Mouse (Mus musculus) MEL (cell line): ENCODE results near the gene Psmb5. TPM values are rescaled to one million over a fixed set of nuclear protein-coding genes. Genes with fewer than 3 reads are reported as not detected.

ENCODE experiments used
- DNase-seq: peaks from one replicate; pipeline ENCODE4 v3.0.0; 2011; ENCODE audit warnings: low read depth, low spot score
- H3K27ac ChIP-seq: 2 replicates; pipeline ENCODE4 v1.5.1; 2012; ENCODE audit warnings: low read depth, mild to moderate bottlenecking, control low read depth, low read length, moderate library complexity; ENCODE audit not compliant: control insufficient read depth
- H3K27me3 ChIP-seq, 2 experiments: fragments of 150-350 bp in 1 of 2; sonication (generic) in 1 of 2; 2 replicates each; pipeline ENCODE4 v1.6.1; 2012; ENCODE audit warnings: low read length in 2 of 2, mild to moderate bottlenecking in 2 of 2, improper control_type of control experiment in 1 of 2, moderate library complexity in 1 of 2; ENCODE audit not compliant: insufficient read depth in 2 of 2, control insufficient read depth in 1 of 2
- H3K36me3 ChIP-seq, 2 experiments: 2 replicates each; pipeline ENCODE4 v1.6.1; 2012 to 2014; ENCODE audit warnings: low read length in 2 of 2, improper control_type of control experiment in 1 of 2, inconsistent platforms in 1 of 2, mild to moderate bottlenecking in 1 of 2; ENCODE audit not compliant: insufficient read depth in 2 of 2, control insufficient read depth in 1 of 2
- H3K4me1 ChIP-seq, 2 experiments: fragments of 150-350 bp in 1 of 2; sonication (generic) in 1 of 2; 2 replicates each; pipeline ENCODE4 v1.6.1; 2012; ENCODE audit warnings: low read length in 2 of 2, improper control_type of control experiment in 1 of 2, mild to moderate bottlenecking in 1 of 2; ENCODE audit not compliant: insufficient read depth in 2 of 2, control insufficient read depth in 1 of 2
- H3K4me3 ChIP-seq, 2 experiments: fragments of 150-350 bp in 1 of 2; sonication (generic) in 1 of 2; 2 replicates each; pipeline ENCODE4 v1.5.1; 2012; ENCODE audit warnings: low read depth in 2 of 2, low read length in 2 of 2, mild to moderate bottlenecking in 2 of 2, moderate library complexity in 2 of 2, control low read depth in 1 of 2, improper control_type of control experiment in 1 of 2; ENCODE audit not compliant: control insufficient read depth in 1 of 2, insufficient read depth in 1 of 2
- H3K79me2 ChIP-seq: 2 replicates; pipeline ENCODE4 v1.6.1; 2012; ENCODE audit warnings: mild to moderate bottlenecking, low read length, moderate library complexity; ENCODE audit not compliant: control insufficient read depth, poor library complexity, insufficient read depth
- H3K9ac ChIP-seq: 2 replicates; pipeline ENCODE4 v1.6.1; 2012; ENCODE audit warnings: low read depth, mild to moderate bottlenecking, control low read depth, low read length, moderate library complexity; ENCODE audit not compliant: control insufficient read depth, poor library complexity, severe bottlenecking
- H3K9me3 ChIP-seq: fragments of 150-350 bp; sonication (generic); replicated peaks from 2 replicates; pipeline ENCODE4 v1.6.1; 2012; ENCODE audit warnings: mild to moderate bottlenecking, low read length, improper control_type of control experiment, moderate library complexity; ENCODE audit not compliant: insufficient read depth
- BHLHE40 ChIP-seq: IDR thresholded peaks from 2 replicates; pipeline ENCODE4 v1.6.1; 2012; ENCODE audit warnings: low read depth, mild to moderate bottlenecking, inconsistent platforms, low read length, improper control_type of control experiment, borderline replicate concordance
- CHD2 ChIP-seq: IDR thresholded peaks from 2 replicates; pipeline ENCODE4 v1.6.1; 2011; ENCODE audit warnings: low read length, improper control_type of control experiment
- CTCF ChIP-seq, 3 experiments: IDR thresholded peaks in 2 of 3; conservative IDR thresholded peaks in 1 of 3; 2 replicates each; pipeline ENCODE4 v1.5.1; 2011 to 2012; ENCODE audit warnings: low read length in 3 of 3, low read depth in 2 of 3, mild to moderate bottlenecking in 2 of 3, improper control_type of control experiment in 1 of 3, inconsistent platforms in 1 of 3, mixed read lengths in 1 of 3, moderate library complexity in 1 of 3; ENCODE audit not compliant: control insufficient read depth in 1 of 3, insufficient read depth in 1 of 3, poor library complexity in 1 of 3, severe bottlenecking in 1 of 3
- E2F4 ChIP-seq: IDR thresholded peaks from 2 replicates; pipeline ENCODE4 v1.6.1; 2011; ENCODE audit warnings: low read depth, low read length, improper control_type of control experiment, borderline replicate concordance
- EP300 ChIP-seq, 2 experiments: IDR thresholded peaks; 2 replicates each; pipeline ENCODE4 v1.6.1; 2011; ENCODE audit warnings: improper control_type of control experiment in 2 of 2, low read length in 2 of 2, low read depth in 1 of 2, mild to moderate bottlenecking in 1 of 2
- ETS1 ChIP-seq: IDR thresholded peaks from 2 replicates; pipeline ENCODE4 v1.6.1; 2012; ENCODE audit warnings: low read depth, mild to moderate bottlenecking, inconsistent platforms, low read length, improper control_type of control experiment, moderate library complexity
- GATA1 ChIP-seq: IDR thresholded peaks from 2 replicates; pipeline ENCODE4 v1.6.1; 2011; ENCODE audit warnings: low read depth, low read length, improper control_type of control experiment
- HCFC1 ChIP-seq: IDR thresholded peaks from 2 replicates; pipeline ENCODE4 v1.6.1; 2012; ENCODE audit warnings: low read depth, mild to moderate bottlenecking, inconsistent platforms, low read length, improper control_type of control experiment, moderate library complexity
- MAZ ChIP-seq: IDR thresholded peaks from 2 replicates; pipeline ENCODE4 v1.6.1; 2012; ENCODE audit warnings: low read depth, mild to moderate bottlenecking, inconsistent platforms, low read length, improper control_type of control experiment
- MYB ChIP-seq: IDR thresholded peaks from 2 replicates; pipeline ENCODE4 v1.6.1; 2011; ENCODE audit warnings: mild to moderate bottlenecking, low read depth, low read length, improper control_type of control experiment
- MYC ChIP-seq: IDR thresholded peaks from 2 replicates; pipeline ENCODE4 v1.6.1; 2011; ENCODE audit warnings: low read depth, mild to moderate bottlenecking, low read length, improper control_type of control experiment, moderate library complexity
- NELFE ChIP-seq: IDR thresholded peaks from 2 replicates; pipeline ENCODE4 v1.6.1; 2011; ENCODE audit warnings: low read depth, low read length, improper control_type of control experiment
- POLR2AphosphoS2 ChIP-seq: IDR thresholded peaks from 2 replicates; pipeline ENCODE4 v1.6.1; 2011; ENCODE audit warnings: low read length, improper control_type of control experiment
- POLR2AphosphoS5 ChIP-seq: IDR thresholded peaks from 2 replicates; pipeline ENCODE4 v1.6.1; 2012; ENCODE audit warnings: low read depth, borderline replicate concordance, mild to moderate bottlenecking, inconsistent platforms, low read length, moderate library complexity, mixed read lengths
- RCOR1 ChIP-seq: IDR thresholded peaks from 2 replicates; pipeline ENCODE4 v1.6.1; 2012; ENCODE audit warnings: low read depth, mild to moderate bottlenecking, inconsistent platforms, low read length, improper control_type of control experiment
- SIN3A ChIP-seq: IDR thresholded peaks from 2 replicates; pipeline ENCODE4 v1.6.1; 2012; ENCODE audit warnings: low read length, improper control_type of control experiment, inconsistent platforms
- SMC3 ChIP-seq: IDR thresholded peaks from 2 replicates; pipeline ENCODE4 v1.6.1; 2011; ENCODE audit warnings: low read depth, low read length, improper control_type of control experiment
- TAL1 ChIP-seq: IDR thresholded peaks from 2 replicates; pipeline ENCODE4 v1.6.1; 2012; ENCODE audit warnings: mild to moderate bottlenecking, inconsistent platforms, low read length, moderate library complexity, mixed read lengths
- TBP ChIP-seq: IDR thresholded peaks from 2 replicates; pipeline ENCODE4 v1.8.0; 2011; ENCODE audit warnings: low read depth, low read length, improper control_type of control experiment
- TCF12 ChIP-seq: IDR thresholded peaks from 2 replicates; pipeline ENCODE4 v1.6.1; 2014; ENCODE audit warnings: low read depth, mild to moderate bottlenecking, inconsistent platforms, low read length, improper control_type of control experiment, moderate library complexity
- USF1 ChIP-seq: IDR thresholded peaks from 2 replicates; pipeline ENCODE4 v1.6.1; 2014; ENCODE audit warnings: low read depth, mild to moderate bottlenecking, inconsistent platforms, low read length, improper control_type of control experiment, moderate library complexity
- USF2 ChIP-seq, 2 experiments: IDR thresholded peaks; 2 replicates each; pipeline ENCODE4 v1.6.1; 2011 to 2012; ENCODE audit warnings: improper control_type of control experiment in 2 of 2, low read length in 2 of 2, borderline replicate concordance in 1 of 2, inconsistent platforms in 1 of 2, low read depth in 1 of 2, mild to moderate bottlenecking in 1 of 2; ENCODE audit not compliant: insufficient read depth in 1 of 2
- ZKSCAN1 ChIP-seq: IDR thresholded peaks from 2 replicates; pipeline ENCODE4 v1.6.1; 2012; ENCODE audit warnings: low read depth, mild to moderate bottlenecking, inconsistent platforms, low read length, improper control_type of control experiment, moderate library complexity
- ZMIZ1 ChIP-seq: IDR thresholded peaks from 2 replicates; pipeline ENCODE4 v1.6.1; 2012; ENCODE audit warnings: low read depth, mild to moderate bottlenecking, inconsistent platforms, low read length, improper control_type of control experiment, moderate library complexity
- ZNF384 ChIP-seq: IDR thresholded peaks from 2 replicates; pipeline ENCODE4 v1.6.1; 2012; ENCODE audit warnings: low read depth, mild to moderate bottlenecking, inconsistent platforms, low read length, improper control_type of control experiment
- polyA plus RNA-seq, 2 experiments: library from polyadenylated mRNA; stranded (reverse) in 1 of 2; unstranded in 1 of 2; fragments of >175 nt in 1 of 2; fragments of >200 nt in 1 of 2; gene quantifications; 2 replicates each; pipeline versions ENCODE4 v1.2.1 to v1.2.4; 2012; ENCODE audit warnings: low replicate concordance in 2 of 2, low read depth in 1 of 2; ENCODE audit not compliant: insufficient read length in 2 of 2, insufficient read depth in 1 of 2, missing spikeins in 1 of 2
- total RNA-seq: library from RNA; depleted of rRNA; stranded (reverse); fragments of 300-350 nt; gene quantifications from 2 replicates; pipeline ENCODE4 v1.2.3, GENCODE M21; 2012

The Psmb5 gene
- total and polyA plus RNA-seq, 3 experiments = 305 to 546 (median 318) TPM

GRCm38 (mm10) chr14:54623334-54623733 is 5.5 kb upstream of the Psmb5 start:
- H3K27ac ChIP-seq = no peak overlapping the region
- no peaks in the 10 kb centered on the region for H3K27me3 ChIP-seq
- no peak for TF ChIP-seq ZNF384
- 0 out of 2 replicates have a peak, but pooled peaks have one; percentile 36 for TF ChIP-seq HCFC1
- TF ChIP-seq USF1 = 0 out of 2 replicates have a peak, but pooled peaks have one; percentile 13
- peak; percentile 36 to 73; a peak in 2 of 4 replicates for TF ChIP-seq EP300 (IDR thresholded peaks at IDR 0.05; ENCODE audit: low read depth in 1 of 2, low read length in 2 of 2)
- TF ChIP-seq ETS1 = peak; percentile 34; the same call in 1 of the 2 replicates
- TF ChIP-seq NELFE = no peak
- TF ChIP-seq MYB = no peak
- no peak for TF ChIP-seq POLR2AphosphoS5
- TF ChIP-seq RCOR1 = peak; percentile 87
- no peak for TF ChIP-seq SMC3
- no peak for TF ChIP-seq POLR2AphosphoS2
- TF ChIP-seq BHLHE40 = peak; percentile 35; the same call in 1 of the 2 replicates
- TF ChIP-seq TCF12 = no peak; the same call in 1 of the 2 replicates
- TF ChIP-seq E2F4 = no peak
- no peak for TF ChIP-seq CTCF (IDR thresholded peaks at IDR 0.05 in 2 of 3, conservative IDR thresholded peaks at IDR 0.05 in 1 of 3; ENCODE audit: control insufficient read depth in 1 of 3, insufficient read depth in 1 of 3, low read depth in 2 of 3, low read length in 3 of 3, poor library complexity in 1 of 3, severe bottlenecking in 1 of 3)
- TF ChIP-seq TAL1 = no peak
- no peak for TF ChIP-seq ZKSCAN1
- TF ChIP-seq USF2 (IDR thresholded peaks at IDR 0.05; ENCODE audit: borderline replicate concordance in 1 of 2, insufficient read depth in 1 of 2, low read depth in 1 of 2, low read length in 2 of 2) = no peak
- 0 out of 2 replicates have a peak, but pooled peaks have one; percentile 54 for TF ChIP-seq MYC
- TF ChIP-seq TBP = no peak
- no peak for TF ChIP-seq MAZ
- TF ChIP-seq CHD2 = no peak
- no peak for TF ChIP-seq ZMIZ1
- peak; percentile 44; the same call in 1 of the 2 replicates for TF ChIP-seq GATA1
- peak; percentile 55; the same call in 1 of the 2 replicates for TF ChIP-seq SIN3A
- H3K9me3 ChIP-seq = no peaks in the 10 kb centered on the region
- peaks cover 2 to 11% of the 10 kb centered on the region in 2 experiments; a peak in 3 of 4 replicates for H3K4me1 ChIP-seq
- peaks cover 0 to 3% of the 10 kb centered on the region in 2 experiments; a peak in 2 of 4 replicates for H3K36me3 ChIP-seq
- peak; percentile 81 for DNase-seq
- H3K79me2 ChIP-seq = no peaks in the 10 kb centered on the region
- H3K4me3 ChIP-seq = no peak overlapping the region
- H3K9ac ChIP-seq = no peak overlapping the region
